ENCODE assay signal across 9 mouse cellular contexts in genomic region chr12:5374684-5375615, GRCm38 (mm10). TPM values are rescaled to one million over a fixed set of nuclear protein-coding genes. Genes with fewer than 3 reads are reported as not detected.
A peak's percentile ranks its signal among the peaks of the same experiment; 100 is the strongest.
DNase-seq lines count a peak whose midpoint lies in the region; ATAC-seq and TF ChIP-seq lines count a peak whose summit lies in the region.
"Had no signal": no experiment of that assay in that cellular context is flagged by ENCODE, and none has a peak within 500 bp of the region (broad histone marks: within the 10 kb centered on the region; RNA-seq: fewer than 3 reads in every experiment).

No protein-coding gene starts in this region.

- peak; percentile 61 for ATAC-seq in intestine, embryonic 16.5 days
- peak; percentile 36; the same call in 1 of the 2 replicates for ATAC-seq in liver, embryonic 13.5 days (ENCODE audit: low read depth)

- intact Hi-C loops in left cerebral cortex, postnatal 14 days (cut with DNase I), result loop anchor here (10.0 kb wide), 1 partner anchor 230 kb away; no protein-coding TSS in a partner anchor

- H3K4me3 ChIP-seq in intestine, embryonic 16.5 days (ENCODE audit: low read length), result peak overlapping the region; percentile 79
- H3K4me3 ChIP-seq in liver, embryonic 13.5 days (replicated peaks), result peak overlapping the region; percentile 54
- peak overlapping the region; percentile 97 for H3K4me3 ChIP-seq in olfactory bulb, adult 2 months (ENCODE audit: insufficient read depth, low read depth, low read length)

- H3K27me3 ChIP-seq in intestine, embryonic 16.5 days (replicated peaks; ENCODE audit: control insufficient read depth, insufficient read depth, low read length), result peaks cover 24% of the 10 kb centered on the region
- peaks cover 72% of the 10 kb centered on the region for H3K27me3 ChIP-seq in liver, embryonic 13.5 days

- peak overlapping the region; percentile 94 for H3K4me2 ChIP-seq in intestine, embryonic 16.5 days (ENCODE audit: low read depth, low read length)
- H3K4me2 ChIP-seq in liver, embryonic 13.5 days, result peak overlapping the region; percentile 69

- peak overlapping the region; percentile 79 for H3K9ac ChIP-seq in intestine, embryonic 16.5 days (ENCODE audit: low read depth, low read length)
- H3K9ac ChIP-seq in liver, embryonic 13.5 days, result 0 out of 2 replicates have a peak overlapping the region, but pooled peaks have one; percentile 13

- under 1% methylated on average over 79 of the region's 84 CpGs for whole genome bisulfite sequencing in intestine, embryonic 16.5 days
- WGBS in liver, embryonic 13.5 days (ENCODE audit: insufficient replicate concordance), result under 1% methylated on average over 75 of the region's 84 CpGs
- under 1% methylated on average over 84 of the region's 84 CpGs for WGBS in olfactory bulb, adult 2 months

- H3K4me1 ChIP-seq in intestine, embryonic 16.5 days (ENCODE audit: control insufficient read depth, insufficient read depth, low read length), result peaks cover 10% of the 10 kb centered on the region
- H3K4me1 ChIP-seq in liver, embryonic 13.5 days (replicated peaks), result peaks cover 7% of the 10 kb centered on the region
- H3K4me1 ChIP-seq in olfactory bulb, adult 2 months (ENCODE audit: control insufficient read depth, insufficient read depth, low read length), result peaks cover 8% of the 10 kb centered on the region; the same call in 1 of the 2 replicates

- TF ChIP-seq CTCF in olfactory bulb, adult 2 months (IDR thresholded peaks at IDR 0.05; ENCODE audit: insufficient read depth, low read depth, low read length), result no peak

- H3K9me3 ChIP-seq in intestine, embryonic 16.5 days (ENCODE audit: control insufficient read depth, low read length), result no peaks in the 10 kb centered on the region
- H3K9me3 ChIP-seq in liver, embryonic 13.5 days (replicated peaks), result no peaks in the 10 kb centered on the region

- no peak for TF ChIP-seq POLR2A in olfactory bulb, adult 2 months (IDR thresholded peaks at IDR 0.05; ENCODE audit: insufficient read depth, low read depth, low read length)

- peak overlapping the region; percentile 72 for H3K27ac ChIP-seq in intestine, embryonic 16.5 days (ENCODE audit: low read length)
- no peak overlapping the region for H3K27ac ChIP-seq in liver, embryonic 13.5 days
- H3K27ac ChIP-seq in olfactory bulb, adult 2 months (ENCODE audit: insufficient read depth, low read depth, low read length), result peak overlapping the region; percentile 96

- DNase-seq in left cerebral cortex, adult 18-20 months (ENCODE audit: low spot score in 2 of 2), result peak; percentile 50 to 59
- no peak for DNase-seq in left cerebral cortex, postnatal 14 days (ENCODE audit: low spot score in 2 of 2)
- peak; percentile 59 for DNase-seq in cerebellum, adult 9-10 months
- peak; percentile 7 for DNase-seq in gastrocnemius, adult 18-20 months (ENCODE audit: low spot score)
- no peak for DNase-seq in liver, embryonic 13.5 days
- no peak for DNase-seq in spleen, postnatal 14 days (ENCODE audit: low spot score in 2 of 2)

- H3K36me3 ChIP-seq in intestine, embryonic 16.5 days (ENCODE audit: control insufficient read depth, insufficient read depth, low read length), result no peaks in the 10 kb centered on the region
- H3K36me3 ChIP-seq in liver, embryonic 13.5 days, result no peaks in the 10 kb centered on the region

RNA-seq across cellular contexts. Expression of gene Klhl29, which starts 0.5 kb away (rescaled TPM):
- total RNA-seq in left cerebral cortex, adult 18-20 months (2021), result 10 to 100 TPM; 34.2 to 39.1 TPM
- 10 to 100 TPM; 39.0 to 44.3 TPM for total RNA-seq in left cerebral cortex, postnatal 14 days (2021)
- 1 to 10 TPM; 1.9 to 3.4 TPM for total RNA-seq in gastrocnemius, adult 18-20 months (2021)
- polyA plus RNA-seq in intestine, embryonic 16.5 days (2015; fragmentation: Nextera tagmentation; extraction: Ambion mirVana), result 0.37 and 0.51 TPM in 2 replicates
- polyA plus RNA-seq in liver, embryonic 13.5 days (2015; fragmentation: Nextera tagmentation; extraction: Ambion mirVana), result 0.05 TPM in 2 replicates
- polyA plus RNA-seq in olfactory bulb, adult 2 months (2012; ENCODE audit: insufficient read depth, insufficient read length, low replicate concordance, missing spikeins), result not detected in 2 replicates
- total RNA-seq: MEL had no signal

Comparison
In these comparisons a context has a peak if more than half of its experiments do, and no peak if none do; other contexts are left out.
1. DNase-seq: peak in left cerebral cortex, adult 18-20 months (2 of 2), cerebellum, adult 9-10 months (single experiment) and gastrocnemius, adult 18-20 months (single experiment); none in left cerebral cortex, postnatal 14 days (0 of 2), liver, embryonic 13.5 days (single experiment) and spleen, postnatal 14 days (0 of 2).
2. RNA of gene Klhl29, which starts 0.5 kb away (total RNA-seq): 39.0 to 44.3 TPM in left cerebral cortex, postnatal 14 days and 34.2 to 39.1 TPM in left cerebral cortex, adult 18-20 months; 1.9 to 3.4 TPM in gastrocnemius, adult 18-20 months; every median in the first group is over 4 times any median in the second.
3. Peak in every context shown above with its lines, with median percentiles within 50 percentile points of each other: H3K4me3 ChIP-seq.